Mouse (Mus musculus): ENCODE results near the gene Kat6b.

- no peak for TF ChIP-seq CTCF (conservative IDR thresholded peaks at IDR 0.05; ENCODE audit: insufficient read depth, insufficient read length, low read depth, low read length)
- TF ChIP-seq POLR2A (IDR thresholded peaks at IDR 0.05; ENCODE audit: low read depth, low read length), result no peak
These were observed 77.4 kb downstream of the Kat6b start for GRCm38 (mm10) chr14:21558440-21559131.

Data from kidney, adult 2 months (tissue).